Mouse (Mus musculus): Measurements from ENCODE around the gene Nedd9. TPM values are rescaled to one million over a fixed set of nuclear protein-coding genes. Genes with fewer than 3 reads are reported as not detected.

The Nedd9 gene
- polyA plus RNA-seq, 1 experiment from 2014 or later: 11.9 TPM

GRCm38 (mm10) chr13:41436731-41437130 is 50.4 kb downstream of the Nedd9 start:
- H3K9me3 ChIP-seq (ENCODE audit: control insufficient read depth, low read length): no peaks in the 10 kb centered on the region
- no peaks in the 10 kb centered on the region for H3K36me3 ChIP-seq (ENCODE audit: control insufficient read depth, insufficient read depth, low read length)
- H3K4me1 ChIP-seq (ENCODE audit: control insufficient read depth, insufficient read depth, low read depth, low read length): no peaks in the 10 kb centered on the region
- ATAC-seq: no peak
- H3K27me3 ChIP-seq (replicated peaks; ENCODE audit: control insufficient read depth, insufficient read depth, low read length): no peaks in the 10 kb centered on the region
- WGBS: 77% methylated on average over 5 of the region's 5 CpGs
- H3K9ac ChIP-seq (ENCODE audit: low read depth, low read length): no peak overlapping the region
- H3K27ac ChIP-seq (ENCODE audit: low read depth, low read length): no peak overlapping the region
- no peak overlapping the region for H3K4me3 ChIP-seq (ENCODE audit: low read length)
- no peak overlapping the region for H3K4me2 ChIP-seq (ENCODE audit: low read length)

- no peak for ATAC-seq
- no peak overlapping the region for H3K4me2 ChIP-seq (ENCODE audit: low read length)
- H3K36me3 ChIP-seq (ENCODE audit: control insufficient read depth, insufficient read depth, low read length): no peaks in the 10 kb centered on the region
- no peak overlapping the region for H3K9ac ChIP-seq (ENCODE audit: low read depth, low read length)
- no peak overlapping the region for H3K4me3 ChIP-seq (ENCODE audit: low read length)
- 84% methylated on average over 6 of the region's 6 CpGs for WGBS
- no peaks in the 10 kb centered on the region for H3K27me3 ChIP-seq (replicated peaks; ENCODE audit: control insufficient read depth, insufficient read depth, low read length)
- no peaks in the 10 kb centered on the region for H3K4me1 ChIP-seq (ENCODE audit: control insufficient read depth, insufficient read depth, low read depth, low read length)
- no peaks in the 10 kb centered on the region for H3K9me3 ChIP-seq (ENCODE audit: control insufficient read depth, low read length)
- no peak overlapping the region for H3K27ac ChIP-seq (ENCODE audit: low read depth, low read length)
Observed at GRCm38 (mm10) chr13:41433201-41433600, 54.0 kb downstream of the Nedd9 start.

GRCm38 (mm10) chr13:41431795-41432194 is 55.4 kb downstream of the Nedd9 start:
- no peak overlapping the region for H3K9ac ChIP-seq (ENCODE audit: low read depth, low read length)
- no peaks in the 10 kb centered on the region for H3K27me3 ChIP-seq (replicated peaks; ENCODE audit: control insufficient read depth, insufficient read depth, low read length)
- WGBS: 90% methylated on average over 3 of the region's 3 CpGs
- no peak overlapping the region for H3K4me3 ChIP-seq (ENCODE audit: low read length)
- H3K4me2 ChIP-seq (ENCODE audit: low read length): no peak overlapping the region
- no peaks in the 10 kb centered on the region for H3K36me3 ChIP-seq (ENCODE audit: control insufficient read depth, insufficient read depth, low read length)
- H3K4me1 ChIP-seq (ENCODE audit: control insufficient read depth, insufficient read depth, low read depth, low read length): no peaks in the 10 kb centered on the region
- ATAC-seq: no peak
- H3K9me3 ChIP-seq (ENCODE audit: control insufficient read depth, low read length): no peaks in the 10 kb centered on the region
- no peak overlapping the region for H3K27ac ChIP-seq (ENCODE audit: low read depth, low read length)

GRCm38 (mm10) chr13:41427046-41427445 is 60.1 kb downstream of the Nedd9 start:
- no peaks in the 10 kb centered on the region for H3K27me3 ChIP-seq (replicated peaks; ENCODE audit: control insufficient read depth, insufficient read depth, low read length)
- 80% methylated on average over 3 of the region's 3 CpGs for WGBS
- H3K4me1 ChIP-seq (ENCODE audit: control insufficient read depth, insufficient read depth, low read depth, low read length): no peaks in the 10 kb centered on the region
- ATAC-seq: no peak
- no peak overlapping the region for H3K27ac ChIP-seq (ENCODE audit: low read depth, low read length)
- H3K4me2 ChIP-seq (ENCODE audit: low read length): no peak overlapping the region
- no peak overlapping the region for H3K4me3 ChIP-seq (ENCODE audit: low read length)
- no peaks in the 10 kb centered on the region for H3K36me3 ChIP-seq (ENCODE audit: control insufficient read depth, insufficient read depth, low read length)
- H3K9me3 ChIP-seq (ENCODE audit: control insufficient read depth, low read length): no peaks in the 10 kb centered on the region
- no peak overlapping the region for H3K9ac ChIP-seq (ENCODE audit: low read depth, low read length)

- H3K9me3 ChIP-seq (ENCODE audit: control insufficient read depth, low read length): no peaks in the 10 kb centered on the region
- WGBS: 89% methylated on average over 10 of the region's 10 CpGs
- no peak overlapping the region for H3K4me3 ChIP-seq (ENCODE audit: low read length)
- no peak overlapping the region for H3K4me2 ChIP-seq (ENCODE audit: low read length)
- ATAC-seq: no peak
- no peak overlapping the region for H3K27ac ChIP-seq (ENCODE audit: low read depth, low read length)
- no peaks in the 10 kb centered on the region for H3K4me1 ChIP-seq (ENCODE audit: control insufficient read depth, insufficient read depth, low read depth, low read length)
- no peaks in the 10 kb centered on the region for H3K36me3 ChIP-seq (ENCODE audit: control insufficient read depth, insufficient read depth, low read length)
- no peaks in the 10 kb centered on the region for H3K27me3 ChIP-seq (replicated peaks; ENCODE audit: control insufficient read depth, insufficient read depth, low read length)
- H3K9ac ChIP-seq (ENCODE audit: low read depth, low read length): no peak overlapping the region
Observed at GRCm38 (mm10) chr13:41423463-41424074, 63.6 kb downstream of the Nedd9 start.

GRCm38 (mm10) chr13:41422581-41422980 is 64.6 kb downstream of the Nedd9 start:
- no peak overlapping the region for H3K9ac ChIP-seq (ENCODE audit: low read depth, low read length)
- H3K27ac ChIP-seq (ENCODE audit: low read depth, low read length): no peak overlapping the region
- H3K4me1 ChIP-seq (ENCODE audit: control insufficient read depth, insufficient read depth, low read depth, low read length): no peaks in the 10 kb centered on the region
- no peak for ATAC-seq
- WGBS: 93% methylated on average over 5 of the region's 5 CpGs
- no peak overlapping the region for H3K4me2 ChIP-seq (ENCODE audit: low read length)
- no peaks in the 10 kb centered on the region for H3K27me3 ChIP-seq (replicated peaks; ENCODE audit: control insufficient read depth, insufficient read depth, low read length)
- no peaks in the 10 kb centered on the region for H3K9me3 ChIP-seq (ENCODE audit: control insufficient read depth, low read length)
- H3K36me3 ChIP-seq (ENCODE audit: control insufficient read depth, insufficient read depth, low read length): no peaks in the 10 kb centered on the region
- H3K4me3 ChIP-seq (ENCODE audit: low read length): no peak overlapping the region

GRCm38 (mm10) chr13:41420376-41420775 is 66.8 kb downstream of the Nedd9 start:
- 84% methylated on average over 4 of the region's 4 CpGs for WGBS
- no peaks in the 10 kb centered on the region for H3K27me3 ChIP-seq (replicated peaks; ENCODE audit: control insufficient read depth, insufficient read depth, low read length)
- H3K4me3 ChIP-seq (ENCODE audit: low read length): no peak overlapping the region
- no peak overlapping the region for H3K27ac ChIP-seq (ENCODE audit: low read depth, low read length)
- no peaks in the 10 kb centered on the region for H3K9me3 ChIP-seq (ENCODE audit: control insufficient read depth, low read length)
- no peak overlapping the region for H3K9ac ChIP-seq (ENCODE audit: low read depth, low read length)
- no peak for ATAC-seq
- peaks cover 5% of the 10 kb centered on the region for H3K4me1 ChIP-seq (ENCODE audit: control insufficient read depth, insufficient read depth, low read depth, low read length)
- H3K36me3 ChIP-seq (ENCODE audit: control insufficient read depth, insufficient read depth, low read length): no peaks in the 10 kb centered on the region
- no peak overlapping the region for H3K4me2 ChIP-seq (ENCODE audit: low read length)

- ATAC-seq: no peak
- no peaks in the 10 kb centered on the region for H3K27me3 ChIP-seq (replicated peaks; ENCODE audit: control insufficient read depth, insufficient read depth, low read length)
- 89% methylated on average over 13 of the region's 13 CpGs for WGBS
Observed at GRCm38 (mm10) chr13:41418198-41418869, 68.8 kb downstream of the Nedd9 start.

GRCm38 (mm10) chr13:41416065-41417016 is 70.8 kb downstream of the Nedd9 start:
- Histone ChIP-seq H3K4me1 (ENCODE audit: control insufficient read depth, insufficient read depth, low read depth, low read length) (peaks cover 5% of the 10 kb centered on the region), H3K4me2 (ENCODE audit: low read length) (no peak overlapping the region), H3K9ac (ENCODE audit: low read depth, low read length) (no peak overlapping the region), H3K9me3 (ENCODE audit: control insufficient read depth, low read length) (no peaks in the 10 kb centered on the region), H3K36me3 (ENCODE audit: control insufficient read depth, insufficient read depth, low read length) (no peaks in the 10 kb centered on the region), H3K4me3 (ENCODE audit: low read length) (no peak overlapping the region), H3K27ac (ENCODE audit: low read depth, low read length) (peak overlapping the region; percentile 26; the same call in 1 of the 2 replicates), H3K27me3 (replicated peaks; ENCODE audit: control insufficient read depth, insufficient read depth, low read length) (no peaks in the 10 kb centered on the region)
- WGBS: 30% methylated on average over 11 of the region's 11 CpGs
- peak; percentile 96 for ATAC-seq

More at GRCm38 (mm10) chr13:41418198-41418869, 68.8 kb downstream of the Nedd9 start:
- Histone ChIP-seq H3K4me3 (ENCODE audit: low read length) (no peak overlapping the region), H3K36me3 (ENCODE audit: control insufficient read depth, insufficient read depth, low read length) (no peaks in the 10 kb centered on the region), H3K27ac (ENCODE audit: low read depth, low read length) (no peak overlapping the region), H3K4me1 (ENCODE audit: control insufficient read depth, insufficient read depth, low read depth, low read length) (peaks cover 5% of the 10 kb centered on the region), H3K4me2 (ENCODE audit: low read length) (no peak overlapping the region), H3K9ac (ENCODE audit: low read depth, low read length) (no peak overlapping the region), H3K9me3 (ENCODE audit: control insufficient read depth, low read length) (no peaks in the 10 kb centered on the region)

Measured in hindbrain, embryonic 16.5 days (tissue).